Mouse (Mus musculus) erythroblast, embryonic 14.5 days (primary cell): Measurements from ENCODE around the gene Tiprl.

ENCODE experiments used
- GATA1 ChIP-seq: IDR thresholded peaks from 2 replicates; pipeline ENCODE4 v1.6.1; 2012; ENCODE audit warnings: low read length, inconsistent platforms, mixed read lengths
- TAL1 ChIP-seq: IDR thresholded peaks from 3 replicates; pipeline ENCODE4 v1.6.1; 2012; ENCODE audit warnings: low read length, inconsistent platforms, mixed read lengths

DNA sequence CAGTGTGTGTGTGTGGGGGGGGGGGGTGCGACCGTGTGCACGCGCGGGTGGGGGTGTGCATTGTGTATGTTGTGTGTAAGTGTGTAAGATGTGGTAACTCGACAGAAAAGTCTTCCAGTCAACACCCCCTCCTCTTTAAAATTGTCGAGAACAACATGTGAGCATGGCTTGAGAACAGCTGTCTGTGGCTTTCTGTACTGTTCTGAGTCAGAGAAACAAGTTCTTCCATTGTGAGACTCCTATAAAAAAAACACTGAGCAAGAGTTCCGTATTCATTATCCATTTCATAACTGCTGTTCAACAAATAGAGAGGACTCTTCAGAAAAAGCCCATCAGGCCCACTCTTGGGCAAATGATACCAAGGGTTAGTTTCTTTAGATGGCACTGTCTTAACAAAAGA is 36.0 kb downstream of the Tiprl start:
- TF ChIP-seq GATA1 = no peak
- no peak for TF ChIP-seq TAL1
